Mouse (Mus musculus) heart, embryonic 14.5 days (tissue): ENCODE results near the gene Vim. TPM values are rescaled to one million over a fixed set of nuclear protein-coding genes. Genes with fewer than 3 reads are reported as not detected.
A peak's percentile ranks its signal among the peaks of the same experiment; 100 is the strongest.

ENCODE experiments used
- ATAC-seq: fragments of 200-750 bp; cut with Nextera tagmentation; 2 replicates; pipeline ENCODE4 v1.8.0; 2017; ENCODE audit warnings: low read depth, moderate TSS enrichment; ENCODE audit not compliant: insufficient number of reproducible peaks, insufficient read depth, low FRiP score
- H3K27ac ChIP-seq, 2 experiments: fragments of 200-500 bp in 1 of 2; fragments of 300-500 bp in 1 of 2; sonication (generic) in 1 of 2; replicated peaks in 1 of 2; 2 replicates each; pipeline ENCODE4 v1.5.1; 2012 to 2014; ENCODE audit warnings: low read depth in 2 of 2, low read length in 2 of 2, control low read depth in 1 of 2, mild to moderate bottlenecking in 1 of 2, mixed read lengths in 1 of 2; ENCODE audit not compliant: control insufficient read depth in 1 of 2, insufficient read depth in 1 of 2
- H3K27me3 ChIP-seq: fragments of 300-500 bp; sonication (generic); 2 replicates; pipeline ENCODE4 v1.6.1; 2014; ENCODE audit warnings: mild to moderate bottlenecking, low read length, control low read depth; ENCODE audit not compliant: control insufficient read depth, insufficient read depth
- H3K36me3 ChIP-seq: fragments of 300-500 bp; sonication (generic); 2 replicates; pipeline ENCODE4 v1.6.1; 2014; ENCODE audit warnings: mild to moderate bottlenecking, control low read depth, low read length, mixed read lengths; ENCODE audit not compliant: control insufficient read depth, insufficient read depth
- H3K4me1 ChIP-seq, 2 experiments: fragments of 200-500 bp in 1 of 2; fragments of 300-500 bp in 1 of 2; sonication (generic) in 1 of 2; 2 replicates each; pipeline ENCODE4 v1.6.1; 2012 to 2014; ENCODE audit warnings: low read length in 2 of 2, control low read depth in 1 of 2, mixed read lengths in 1 of 2; ENCODE audit not compliant: control insufficient read depth in 2 of 2, insufficient read depth in 2 of 2
- H3K4me2 ChIP-seq: fragments of 300-500 bp; sonication (generic); 2 replicates; pipeline ENCODE4 v1.6.1; 2014; ENCODE audit warnings: mild to moderate bottlenecking, low read length
- H3K4me3 ChIP-seq, 2 experiments: fragments of 200-500 bp in 1 of 2; fragments of 300-500 bp in 1 of 2; sonication (generic) in 1 of 2; 2 replicates each; pipeline ENCODE4 v1.5.1; 2012 to 2014; ENCODE audit warnings: low read length in 2 of 2, mild to moderate bottlenecking in 2 of 2, control low read depth in 1 of 2, low read depth in 1 of 2, moderate library complexity in 1 of 2; ENCODE audit not compliant: control insufficient read depth in 1 of 2, insufficient read depth in 1 of 2
- H3K9ac ChIP-seq: fragments of 300-500 bp; sonication (generic); 2 replicates; pipeline ENCODE4 v1.6.1; 2014; ENCODE audit warnings: mild to moderate bottlenecking, low read length
- H3K9me3 ChIP-seq: fragments of 300-500 bp; sonication (generic); 2 replicates; pipeline ENCODE4 v1.6.1; 2016; ENCODE audit warnings: low read length, control low read depth; ENCODE audit not compliant: control insufficient read depth
- WGBS: fragments of 180-500 bp; shearing (Covaris S2); extraction: QIAGEN DNeasy Blood & Tissue Kit; methylation state at CpG from one replicate; pipeline ENCODE4 v1.1.7; 2014; 5-methylcytosine and 5-hydroxymethylcytosine counted together
- polyA plus RNA-seq: library from polyadenylated mRNA; unstranded; fragments of >200 nt; fragmentation: Nextera tagmentation; extraction: Ambion mirVana; gene quantifications from 2 replicates; pipeline ENCODE4 v1.2.1, GENCODE M21; 2014

The Vim gene
- 998 and 1,081 TPM in 2 replicates for polyA plus RNA-seq

- H3K36me3 ChIP-seq: peaks cover 29% of the 10 kb centered on the region
- no peaks in the 10 kb centered on the region for H3K27me3 ChIP-seq
- peak within 1 kb of the TSS; percentile 98 to 99 for H3K27ac ChIP-seq
- under 1% methylated on average over 26 of the region's 26 CpGs for WGBS
- H3K9ac ChIP-seq: peak within 1 kb of the TSS; percentile 97
- peak within 1 kb of the TSS; percentile 88 to 94 for H3K4me3 ChIP-seq
- no peaks in the 10 kb centered on the region for H3K9me3 ChIP-seq
- peaks cover 12 to 16% of the 10 kb centered on the region in 2 experiments for H3K4me1 ChIP-seq
- peak; percentile 92 for ATAC-seq
- peak within 1 kb of the TSS; percentile 66 for H3K4me2 ChIP-seq
Observed at GRCm38 (mm10) chr2:13573408-13574065, at the start of gene Vim. Gene Vim, plus strand, starts transcription at chr2:13573927.

DNA sequence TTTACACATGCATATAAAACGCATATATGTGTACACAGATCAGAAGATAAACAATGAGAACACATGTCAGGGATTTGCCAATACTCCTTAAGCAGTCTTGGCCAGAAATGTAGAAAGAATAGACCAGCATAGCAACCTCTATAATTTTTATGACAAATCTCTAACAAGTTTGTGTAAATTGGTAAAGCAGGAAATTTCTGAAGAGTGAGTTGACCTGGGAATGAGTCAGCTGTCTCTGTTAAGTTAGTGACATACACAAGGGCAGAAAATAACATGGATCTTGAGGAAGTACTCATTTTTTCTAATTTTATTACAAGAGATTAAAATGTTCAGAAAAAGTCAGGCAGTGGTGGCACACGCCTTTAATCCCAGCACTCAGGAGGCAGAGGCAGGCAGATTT, 47.5 kb upstream of the Vim start:
- H3K9me3 ChIP-seq: no peaks in the 10 kb centered on the region
- H3K27me3 ChIP-seq: no peaks in the 10 kb centered on the region
- H3K4me1 ChIP-seq: peaks cover 2 to 20% of the 10 kb centered on the region in 2 experiments; a peak in 2 of 4 replicates
- no peaks in the 10 kb centered on the region for H3K36me3 ChIP-seq
- H3K4me3 ChIP-seq: no peak overlapping the region
- no peak overlapping the region for H3K9ac ChIP-seq
- no peak overlapping the region for H3K4me2 ChIP-seq
- WGBS: 90% methylated on average over 2 of the region's 2 CpGs
- H3K27ac ChIP-seq: no peak overlapping the region
- ATAC-seq: no peak

DNA sequence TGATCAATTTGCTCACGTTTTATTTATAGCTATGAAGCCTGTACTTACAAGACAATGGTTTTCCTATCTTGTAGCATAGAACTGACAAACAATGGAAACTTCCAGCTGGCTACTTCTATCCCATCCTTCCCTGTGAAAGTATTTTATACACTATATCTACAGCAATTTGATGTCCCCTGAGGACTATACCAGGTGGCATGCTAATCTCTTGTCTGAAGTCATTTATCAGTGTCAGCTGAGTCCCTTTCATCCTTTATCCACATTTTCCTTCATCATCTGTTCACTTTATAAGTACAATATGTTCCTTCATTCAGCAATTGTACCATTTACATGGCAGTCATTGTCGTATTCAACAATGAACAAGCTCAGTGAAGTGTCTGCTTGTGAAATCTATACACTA, 46.6 kb upstream of the Vim start:
- no peak for ATAC-seq
- H3K27ac ChIP-seq: peak overlapping the region in 1 of 2 experiments; percentile 29; a peak in 3 of 4 replicates
- WGBS: 41% methylated on average over 2 of the region's 2 CpGs

GRCm38 (mm10) chr2:13527531-13527930, 46.2 kb upstream of the Vim start:
- Histone ChIP-seq H3K4me3 (no peak overlapping the region), H3K27ac (peak overlapping the region; percentile 16 to 29; a peak in 3 of 4 replicates), H3K27me3 (no peaks in the 10 kb centered on the region), H3K4me2 (no peak overlapping the region), H3K9ac (no peak overlapping the region), H3K4me1 (peaks cover 2 to 20% of the 10 kb centered on the region in 2 experiments; a peak in 2 of 4 replicates), H3K36me3 (no peaks in the 10 kb centered on the region), H3K9me3 (no peaks in the 10 kb centered on the region)
- WGBS: 34% methylated on average over 4 of the region's 4 CpGs
- no peak for ATAC-seq

More for the DNA sequence above, 46.6 kb upstream of the Vim start:
- Histone ChIP-seq H3K36me3 (no peaks in the 10 kb centered on the region), H3K27me3 (no peaks in the 10 kb centered on the region), H3K4me1 (peaks cover 2 to 20% of the 10 kb centered on the region in 2 experiments; a peak in 2 of 4 replicates), H3K9me3 (no peaks in the 10 kb centered on the region), H3K4me3 (no peak overlapping the region), H3K4me2 (no peak overlapping the region), H3K9ac (no peak overlapping the region)

GRCm38 (mm10) chr2:13529253-13529933, 44.3 kb upstream of the Vim start:
- 90% methylated on average over 3 of the region's 3 CpGs for WGBS
- no peak overlapping the region for H3K9ac ChIP-seq

GRCm38 (mm10) chr2:13530639-13531038, 43.1 kb upstream of the Vim start:
- H3K9ac ChIP-seq: no peak overlapping the region
- no peak overlapping the region for H3K4me2 ChIP-seq
- H3K27ac ChIP-seq: no peak overlapping the region
- no peaks in the 10 kb centered on the region for H3K9me3 ChIP-seq
- 56% methylated on average over 6 of the region's 6 CpGs for WGBS
- ATAC-seq: no peak
- no peak overlapping the region for H3K4me3 ChIP-seq
- H3K27me3 ChIP-seq: no peaks in the 10 kb centered on the region
- H3K36me3 ChIP-seq: no peaks in the 10 kb centered on the region
- peaks cover 2 to 20% of the 10 kb centered on the region in 2 experiments; a peak in 2 of 4 replicates for H3K4me1 ChIP-seq

More at GRCm38 (mm10) chr2:13529253-13529933, 44.3 kb upstream of the Vim start:
- no peaks in the 10 kb centered on the region for H3K36me3 ChIP-seq
- H3K4me2 ChIP-seq: no peak overlapping the region
- no peak for ATAC-seq
- H3K4me1 ChIP-seq: peaks cover 2 to 20% of the 10 kb centered on the region in 2 experiments; a peak in 2 of 4 replicates
- H3K9me3 ChIP-seq: no peaks in the 10 kb centered on the region
- no peaks in the 10 kb centered on the region for H3K27me3 ChIP-seq
- no peak overlapping the region for H3K4me3 ChIP-seq
- no peak overlapping the region for H3K27ac ChIP-seq

GRCm38 (mm10) chr2:13536747-13537146, 37.0 kb upstream of the Vim start:
- H3K4me1 ChIP-seq: peaks cover 0 to 4% of the 10 kb centered on the region in 2 experiments; a peak in 1 of 4 replicates
- H3K4me3 ChIP-seq: no peak overlapping the region
- H3K4me2 ChIP-seq: no peak overlapping the region
- no peaks in the 10 kb centered on the region for H3K27me3 ChIP-seq
- no peaks in the 10 kb centered on the region for H3K36me3 ChIP-seq
- no peak overlapping the region for H3K9ac ChIP-seq
- no peak for ATAC-seq
- H3K9me3 ChIP-seq: no peaks in the 10 kb centered on the region
- H3K27ac ChIP-seq: no peak overlapping the region
